Mouse (Mus musculus) heart, embryonic 14.5 days (tissue): ENCODE results near the gene Fanca. TPM values are rescaled to one million over a fixed set of nuclear protein-coding genes. Genes with fewer than 3 reads are reported as not detected.

Source experiments
- ATAC-seq: fragments of 200-750 bp; cut with Nextera tagmentation; 2 replicates; pipeline ENCODE4 v1.8.0; 2017; ENCODE audit warnings: low read depth, moderate TSS enrichment; ENCODE audit not compliant: insufficient number of reproducible peaks, insufficient read depth, low FRiP score
- H3K27ac ChIP-seq, 2 experiments: fragments of 200-500 bp in 1 of 2; fragments of 300-500 bp in 1 of 2; sonication (generic) in 1 of 2; replicated peaks in 1 of 2; 2 replicates each; pipeline ENCODE4 v1.5.1; 2012 to 2014; ENCODE audit warnings: low read depth in 2 of 2, low read length in 2 of 2, control low read depth in 1 of 2, mild to moderate bottlenecking in 1 of 2, mixed read lengths in 1 of 2; ENCODE audit not compliant: control insufficient read depth in 1 of 2, insufficient read depth in 1 of 2
- H3K27me3 ChIP-seq: fragments of 300-500 bp; sonication (generic); 2 replicates; pipeline ENCODE4 v1.6.1; 2014; ENCODE audit warnings: mild to moderate bottlenecking, low read length, control low read depth; ENCODE audit not compliant: control insufficient read depth, insufficient read depth
- H3K36me3 ChIP-seq: fragments of 300-500 bp; sonication (generic); 2 replicates; pipeline ENCODE4 v1.6.1; 2014; ENCODE audit warnings: mild to moderate bottlenecking, control low read depth, low read length, mixed read lengths; ENCODE audit not compliant: control insufficient read depth, insufficient read depth
- H3K4me1 ChIP-seq, 2 experiments: fragments of 200-500 bp in 1 of 2; fragments of 300-500 bp in 1 of 2; sonication (generic) in 1 of 2; 2 replicates each; pipeline ENCODE4 v1.6.1; 2012 to 2014; ENCODE audit warnings: low read length in 2 of 2, control low read depth in 1 of 2, mixed read lengths in 1 of 2; ENCODE audit not compliant: control insufficient read depth in 2 of 2, insufficient read depth in 2 of 2
- H3K4me2 ChIP-seq: fragments of 300-500 bp; sonication (generic); 2 replicates; pipeline ENCODE4 v1.6.1; 2014; ENCODE audit warnings: mild to moderate bottlenecking, low read length
- H3K4me3 ChIP-seq, 2 experiments: fragments of 200-500 bp in 1 of 2; fragments of 300-500 bp in 1 of 2; sonication (generic) in 1 of 2; 2 replicates each; pipeline ENCODE4 v1.5.1; 2012 to 2014; ENCODE audit warnings: low read length in 2 of 2, mild to moderate bottlenecking in 2 of 2, control low read depth in 1 of 2, low read depth in 1 of 2, moderate library complexity in 1 of 2; ENCODE audit not compliant: control insufficient read depth in 1 of 2, insufficient read depth in 1 of 2
- H3K9ac ChIP-seq: fragments of 300-500 bp; sonication (generic); 2 replicates; pipeline ENCODE4 v1.6.1; 2014; ENCODE audit warnings: mild to moderate bottlenecking, low read length
- H3K9me3 ChIP-seq: fragments of 300-500 bp; sonication (generic); 2 replicates; pipeline ENCODE4 v1.6.1; 2016; ENCODE audit warnings: low read length, control low read depth; ENCODE audit not compliant: control insufficient read depth
- WGBS: fragments of 180-500 bp; shearing (Covaris S2); extraction: QIAGEN DNeasy Blood & Tissue Kit; methylation state at CpG from one replicate; pipeline ENCODE4 v1.1.7; 2014; 5-methylcytosine and 5-hydroxymethylcytosine counted together
- polyA plus RNA-seq: library from polyadenylated mRNA; unstranded; fragments of >200 nt; fragmentation: Nextera tagmentation; extraction: Ambion mirVana; gene quantifications from 2 replicates; pipeline ENCODE4 v1.2.1, GENCODE M21; 2014

Gene Fanca
- polyA plus RNA-seq, 1 experiment from 2014 or later: 16.5 TPM

DNA sequence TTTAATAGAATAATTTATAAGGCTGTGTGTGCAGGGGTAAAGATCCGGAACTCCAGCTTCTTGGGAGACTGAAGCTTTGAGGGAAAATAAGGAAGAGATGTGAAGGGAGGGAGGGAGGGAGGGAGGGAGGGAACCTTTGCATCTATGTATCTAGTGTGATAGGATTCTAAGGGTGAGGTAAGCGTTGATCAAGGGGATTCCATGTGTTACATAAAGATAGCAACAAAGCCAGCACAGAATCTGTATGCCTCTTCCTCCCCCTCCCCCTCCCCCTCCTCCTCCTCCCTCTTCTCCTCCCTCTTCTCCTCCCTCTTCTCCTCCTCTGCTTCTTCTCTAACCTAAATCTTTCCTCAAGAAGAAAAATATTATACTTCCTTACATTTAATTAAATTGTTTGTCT, 28.9 kb upstream of the Fanca start:
- Histone ChIP-seq H3K36me3 (no peaks in the 10 kb centered on the region), H3K9ac (no peak overlapping the region), H3K4me2 (no peak overlapping the region), H3K4me3 (no peak overlapping the region), H3K9me3 (no peaks in the 10 kb centered on the region), H3K27me3 (no peaks in the 10 kb centered on the region), H3K27ac (no peak overlapping the region), H3K4me1 (peaks cover 21 to 22% of the 10 kb centered on the region in 2 experiments)
- WGBS: 72% methylated on average over 2 of the region's 2 CpGs
- ATAC-seq: no peak

DNA sequence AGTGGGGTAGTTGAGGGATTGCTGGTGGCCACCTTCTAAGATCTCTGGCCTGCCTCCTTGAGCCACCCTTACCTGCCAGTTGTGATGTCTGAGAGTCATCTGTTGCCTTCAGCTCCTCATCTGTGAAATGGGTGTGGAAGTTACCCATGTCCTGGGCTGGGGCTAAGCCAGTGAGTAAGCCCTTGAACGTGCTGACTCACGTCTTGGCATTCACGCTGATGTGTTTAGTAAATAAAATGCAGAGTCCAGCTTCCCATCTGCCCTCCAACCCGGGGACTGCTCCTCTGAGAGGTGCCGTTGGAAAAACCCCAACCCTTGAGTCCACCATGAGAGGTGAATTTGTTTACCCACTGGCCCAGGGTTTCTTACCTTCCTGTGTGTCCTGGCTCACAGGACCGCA, 27.5 kb upstream of the Fanca start:
- no peak overlapping the region for H3K4me3 ChIP-seq
- H3K9me3 ChIP-seq: no peaks in the 10 kb centered on the region
- peaks cover 22 to 23% of the 10 kb centered on the region in 2 experiments for H3K4me1 ChIP-seq
- no peak for ATAC-seq
- H3K9ac ChIP-seq: no peak overlapping the region
- H3K27ac ChIP-seq: no peak overlapping the region
- no peak overlapping the region for H3K4me2 ChIP-seq
- no peaks in the 10 kb centered on the region for H3K27me3 ChIP-seq
- no peaks in the 10 kb centered on the region for H3K36me3 ChIP-seq
- WGBS: 85% methylated on average over 6 of the region's 6 CpGs

DNA sequence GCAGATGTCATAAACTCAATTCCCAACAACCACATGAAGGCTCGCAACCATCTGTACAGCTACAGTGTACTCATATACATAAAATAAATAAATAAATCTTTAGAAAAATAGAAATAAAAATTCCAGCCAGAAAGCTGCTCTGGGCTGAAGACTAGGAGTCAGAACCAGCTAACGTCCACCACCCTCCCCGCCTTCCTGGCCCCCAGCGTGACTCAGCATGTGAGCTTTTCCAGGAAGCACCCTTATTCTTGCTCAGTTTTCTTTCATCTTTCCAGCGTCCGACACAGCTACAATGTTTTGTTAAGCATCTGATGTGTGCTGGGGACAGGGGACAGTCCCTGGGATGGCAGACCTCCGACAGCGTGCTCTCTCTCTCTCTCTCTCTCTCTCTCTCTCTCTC, 26.8 kb upstream of the Fanca start:
- Histone ChIP-seq H3K27ac (no peak overlapping the region), H3K4me2 (no peak overlapping the region), H3K4me1 (peaks cover 22 to 23% of the 10 kb centered on the region in 2 experiments), H3K9me3 (peaks cover under 1% of the 10 kb centered on the region; the same call in 1 of the 2 replicates), H3K4me3 (no peak overlapping the region), H3K9ac (no peak overlapping the region), H3K27me3 (no peaks in the 10 kb centered on the region), H3K36me3 (no peaks in the 10 kb centered on the region)
- ATAC-seq: no peak
- WGBS: 74% methylated on average over 8 of the region's 8 CpGs

DNA sequence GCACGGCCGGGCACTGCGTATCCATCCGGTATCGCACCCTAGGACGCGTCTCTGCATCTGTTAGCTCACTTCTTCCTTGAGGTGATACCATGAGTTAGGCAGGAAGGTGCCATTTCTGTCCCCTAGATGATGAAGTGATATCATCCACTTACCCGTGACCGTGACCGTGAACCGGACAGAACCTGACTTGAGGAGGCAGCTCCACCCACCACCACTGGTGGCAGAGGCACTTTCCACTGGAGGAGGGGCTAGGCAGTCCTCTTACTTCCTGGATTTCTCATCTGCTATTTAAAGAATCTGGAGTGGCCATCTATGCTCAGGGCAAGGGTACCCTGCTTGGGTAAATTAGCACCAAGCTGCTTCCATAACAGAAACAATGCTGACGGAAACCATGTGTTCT, 25.0 kb upstream of the Fanca start:
- Histone ChIP-seq H3K4me1 (peaks cover 15% of the 10 kb centered on the region in 2 experiments), H3K36me3 (no peaks in the 10 kb centered on the region), H3K4me3 (no peak overlapping the region), H3K9me3 (peaks cover 4% of the 10 kb centered on the region; the same call in 1 of the 2 replicates), H3K27ac (no peak overlapping the region), H3K9ac (no peak overlapping the region), H3K27me3 (no peaks in the 10 kb centered on the region), H3K4me2 (no peak overlapping the region)
- WGBS: 62% methylated on average over 12 of the region's 12 CpGs
- no peak for ATAC-seq

- Histone ChIP-seq H3K27ac (no peak overlapping the region), H3K4me2 (no peak overlapping the region), H3K4me3 (no peak overlapping the region), H3K27me3 (no peaks in the 10 kb centered on the region), H3K9ac (no peak overlapping the region), H3K4me1 (peaks cover 10 to 11% of the 10 kb centered on the region in 2 experiments), H3K9me3 (peaks cover 4% of the 10 kb centered on the region; the same call in 1 of the 2 replicates), H3K36me3 (no peaks in the 10 kb centered on the region)
- WGBS: 68% methylated on average over 7 of the region's 7 CpGs
- ATAC-seq: no peak
These were observed 24.5 kb upstream of the Fanca start for GRCm38 (mm10) chr8:123342911-123343310.

- Histone ChIP-seq H3K4me2 (no peak overlapping the region), H3K9me3 (peaks cover 4% of the 10 kb centered on the region; the same call in 1 of the 2 replicates), H3K27ac (no peak overlapping the region; a peak in 1 of 4 replicates), H3K36me3 (no peaks in the 10 kb centered on the region), H3K4me3 (no peak overlapping the region), H3K27me3 (no peaks in the 10 kb centered on the region), H3K4me1 (peaks cover 7 to 9% of the 10 kb centered on the region in 2 experiments; a peak in 3 of 4 replicates), H3K9ac (no peak overlapping the region)
- ATAC-seq: no peak
- WGBS: 68% methylated on average over 8 of the region's 8 CpGs
These were observed 23.9 kb upstream of the Fanca start for GRCm38 (mm10) chr8:123342253-123342652.

DNA sequence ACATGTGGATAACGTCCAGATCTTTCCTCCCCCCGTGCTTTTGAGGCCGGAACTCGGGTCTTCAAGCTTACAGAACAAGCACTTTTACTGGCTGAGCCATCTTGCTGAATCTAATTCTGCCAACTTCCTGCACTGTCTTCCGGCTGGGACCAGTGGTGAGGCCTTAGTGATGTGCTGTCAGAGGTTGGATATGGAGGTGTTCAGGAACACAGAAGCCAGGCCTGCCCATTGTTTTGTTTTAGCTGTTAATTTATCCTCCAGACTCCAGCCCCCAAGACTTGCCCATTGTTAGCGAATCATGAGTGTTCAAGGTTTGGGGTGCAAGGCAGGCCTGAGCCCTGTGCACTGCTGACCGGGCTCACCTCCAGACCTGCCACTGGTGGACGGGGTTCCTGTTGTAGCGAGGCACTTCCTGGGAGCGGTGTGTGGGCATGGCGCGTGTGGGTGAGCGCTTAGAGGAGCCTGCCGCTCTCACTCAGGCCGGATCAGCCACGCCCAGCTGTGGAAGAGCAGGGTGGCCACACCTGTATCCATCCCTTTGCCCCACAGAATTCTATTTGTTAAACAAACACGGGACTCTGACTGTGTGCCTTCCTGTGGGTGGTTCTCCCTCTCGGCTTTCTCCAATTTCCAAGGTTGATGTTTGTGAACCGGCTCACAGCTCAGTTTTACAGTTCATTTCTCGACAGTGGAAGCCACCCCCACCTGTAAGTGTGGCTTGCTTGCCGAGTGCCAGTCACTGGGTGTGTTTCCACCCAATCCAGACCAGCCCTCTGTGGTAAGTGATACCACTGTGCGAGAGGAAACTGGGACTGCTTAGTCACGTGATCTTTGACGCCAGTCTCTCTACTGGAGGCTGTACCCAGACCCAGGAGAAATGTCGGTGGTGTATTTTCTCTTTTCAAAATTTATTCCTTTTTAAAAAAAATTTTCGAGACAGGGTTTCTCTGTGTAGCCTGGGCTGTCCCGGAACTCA, 23.0 kb upstream of the Fanca start:
- WGBS: 77% methylated on average over 27 of the region's 27 CpGs
- no peak for ATAC-seq

More for the DNA sequence above, 23.0 kb upstream of the Fanca start:
- peaks cover 7 to 9% of the 10 kb centered on the region in 2 experiments; a peak in 3 of 4 replicates for H3K4me1 ChIP-seq
- no peak overlapping the region for H3K9ac ChIP-seq
- no peaks in the 10 kb centered on the region for H3K27me3 ChIP-seq
- H3K4me2 ChIP-seq: no peak overlapping the region
- no peak overlapping the region for H3K27ac ChIP-seq
- peaks cover 4% of the 10 kb centered on the region; the same call in 1 of the 2 replicates for H3K9me3 ChIP-seq
- no peaks in the 10 kb centered on the region for H3K36me3 ChIP-seq
- H3K4me3 ChIP-seq: no peak overlapping the region
